Mouse (Mus musculus) limb, embryonic 11.5 days (tissue): ENCODE data around the gene Camsap1. TPM values are rescaled to one million over a fixed set of nuclear protein-coding genes. Genes with fewer than 3 reads are reported as not detected.
A peak's percentile ranks its signal among the peaks of the same experiment; 100 is the strongest.

ENCODE experiments used
- ATAC-seq: fragments of 200-750 bp; cut with Nextera tagmentation; 2 replicates; pipeline ENCODE4 v1.8.0; 2017; ENCODE audit warnings: low read depth; ENCODE audit not compliant: insufficient number of reproducible peaks, low FRiP score, low TSS enrichment
- DNase-seq: peaks from one replicate; pipeline ENCODE4 v3.0.0-alpha.2; 2015; ENCODE audit warnings: low spot score
- H3K27ac ChIP-seq: fragments of 300-500 bp; sonication (generic); replicated peaks from 2 replicates; pipeline ENCODE4 v1.5.1; 2014; ENCODE audit warnings: low read depth, mild to moderate bottlenecking, low read length
- H3K27me3 ChIP-seq: fragments of 300-500 bp; sonication (generic); 2 replicates; pipeline ENCODE4 v1.6.1; 2014; ENCODE audit warnings: mild to moderate bottlenecking, low read length, mixed read lengths; ENCODE audit not compliant: control insufficient read depth, insufficient read depth
- H3K36me3 ChIP-seq: fragments of 300-500 bp; sonication (generic); 2 replicates; pipeline ENCODE4 v1.6.1; 2014; ENCODE audit warnings: mild to moderate bottlenecking, low read length, moderate library complexity, mixed read lengths; ENCODE audit not compliant: control insufficient read depth, insufficient read depth
- H3K4me1 ChIP-seq: fragments of 300-500 bp; sonication (generic); 2 replicates; pipeline ENCODE4 v1.6.1; 2014; ENCODE audit warnings: low read length, mixed read lengths; ENCODE audit not compliant: control insufficient read depth, insufficient read depth
- H3K4me2 ChIP-seq: fragments of 300-500 bp; sonication (generic); 2 replicates; pipeline ENCODE4 v1.6.1; 2014; ENCODE audit warnings: low read depth, mild to moderate bottlenecking, moderate library complexity; ENCODE audit not compliant: severe bottlenecking
- H3K4me3 ChIP-seq: fragments of 300-500 bp; sonication (generic); 2 replicates; pipeline ENCODE4 v1.5.1; 2014; ENCODE audit warnings: low read depth, low read length
- H3K9ac ChIP-seq: fragments of 300-500 bp; sonication (generic); 2 replicates; pipeline ENCODE4 v1.6.1; 2014; ENCODE audit warnings: mild to moderate bottlenecking, low read length
- H3K9me3 ChIP-seq: fragments of 300-500 bp; sonication (generic); 2 replicates; pipeline ENCODE4 v1.6.1; 2016; ENCODE audit warnings: low read length; ENCODE audit not compliant: control insufficient read depth
- WGBS: fragments of 180-500 bp; shearing (Covaris S2); extraction: QIAGEN DNeasy Blood & Tissue Kit; methylation state at CpG from one replicate; pipeline ENCODE4 v1.1.7; 2014; 5-methylcytosine and 5-hydroxymethylcytosine counted together
- polyA plus RNA-seq: library from polyadenylated mRNA; unstranded; fragments of >200 nt; fragmentation: Nextera tagmentation; extraction: Ambion mirVana; gene quantifications from 2 replicates; pipeline ENCODE4 v1.2.1, GENCODE M21; 2014

Camsap1 gene
- polyA plus RNA-seq, 1 experiment from 2014 or later = 29.5 TPM

DNA sequence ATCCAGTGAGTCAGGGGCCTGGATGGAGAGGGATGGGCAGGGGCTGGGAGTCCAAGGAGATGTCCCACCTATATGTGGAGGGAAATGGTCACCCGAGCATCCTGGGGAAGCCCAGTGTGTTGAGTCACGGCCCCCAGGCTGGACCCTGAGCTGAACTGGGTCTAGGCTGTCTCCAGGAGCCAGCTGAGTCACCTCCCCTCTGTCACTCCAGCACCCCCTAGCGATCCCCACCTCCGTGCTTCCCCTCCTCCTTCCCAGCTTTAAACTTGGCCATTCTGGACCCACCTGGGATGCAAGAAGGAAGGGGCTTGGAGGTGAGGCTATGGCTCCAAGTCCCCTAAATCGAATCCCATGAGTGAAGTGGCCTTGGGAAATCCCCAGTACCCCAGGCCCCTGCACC, 94.9 kb downstream of the Camsap1 start:
- ATAC-seq (no peak), DNase-seq (no peak)
- H3K36me3 ChIP-seq = no peaks in the 10 kb centered on the region
- no peaks in the 10 kb centered on the region for H3K9me3 ChIP-seq
- no peaks in the 10 kb centered on the region for H3K4me1 ChIP-seq
- no peak overlapping the region for H3K27ac ChIP-seq
- H3K9ac ChIP-seq = no peak overlapping the region
- no peak overlapping the region for H3K4me3 ChIP-seq
- no peak overlapping the region for H3K4me2 ChIP-seq
- WGBS = 55% methylated on average over 5 of the region's 5 CpGs
- no peaks in the 10 kb centered on the region for H3K27me3 ChIP-seq

DNA sequence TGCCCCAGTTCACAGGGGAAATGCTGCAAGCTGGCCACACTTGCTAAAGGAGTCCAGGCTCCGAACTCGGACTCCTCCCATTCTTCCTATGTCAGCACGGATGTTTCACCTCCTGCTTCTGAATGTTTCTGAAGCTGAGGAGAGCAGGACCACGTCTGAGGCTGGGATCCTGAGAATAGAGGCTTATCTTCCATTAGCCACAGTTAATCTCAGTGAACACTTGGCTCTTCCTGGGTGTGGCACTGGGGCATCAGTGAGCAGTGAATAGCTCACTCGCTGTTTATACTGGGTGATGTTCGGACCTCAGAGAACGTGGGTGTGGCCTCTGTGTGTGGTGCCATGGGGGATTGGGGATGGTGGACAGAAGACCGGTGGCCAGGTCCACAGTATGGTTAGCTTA, 95.9 kb downstream of the Camsap1 start:
- Histone ChIP-seq H3K4me1 (no peaks in the 10 kb centered on the region), H3K9me3 (no peaks in the 10 kb centered on the region), H3K4me2 (no peak overlapping the region), H3K9ac (no peak overlapping the region), H3K27ac (no peak overlapping the region), H3K4me3 (no peak overlapping the region), H3K27me3 (no peaks in the 10 kb centered on the region), H3K36me3 (no peaks in the 10 kb centered on the region)
- ATAC-seq = no peak
- no peak for DNase-seq
- WGBS = 64% methylated on average over 8 of the region's 8 CpGs

DNA sequence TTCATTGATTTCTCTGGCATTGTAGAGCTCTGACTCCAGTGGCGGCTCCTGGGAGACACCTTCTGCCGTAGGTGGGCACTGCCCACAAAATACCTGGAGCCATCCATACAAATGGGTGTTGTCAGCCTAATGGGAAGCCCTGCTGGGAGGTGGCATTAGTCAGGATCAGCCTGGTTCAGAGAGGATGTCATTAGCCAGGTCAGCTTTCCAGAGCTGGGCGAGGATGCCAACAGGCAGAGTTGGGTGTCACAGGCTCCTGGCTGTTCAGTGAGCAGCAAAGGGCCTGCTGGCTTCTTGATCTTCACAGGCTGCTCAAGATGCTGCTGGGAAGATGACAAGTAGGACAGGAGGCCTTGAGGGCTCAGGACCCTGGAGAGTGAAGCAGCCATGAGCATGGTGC, 98.3 kb downstream of the Camsap1 start:
- DNase-seq (no peak), ATAC-seq (no peak)
- no peaks in the 10 kb centered on the region for H3K27me3 ChIP-seq
- H3K9me3 ChIP-seq = no peaks in the 10 kb centered on the region
- no peak overlapping the region for H3K9ac ChIP-seq
- WGBS = 88% methylated on average over 3 of the region's 3 CpGs
- H3K4me2 ChIP-seq = no peak overlapping the region
- no peaks in the 10 kb centered on the region for H3K36me3 ChIP-seq
- no peaks in the 10 kb centered on the region for H3K4me1 ChIP-seq
- no peak overlapping the region for H3K27ac ChIP-seq
- H3K4me3 ChIP-seq = no peak overlapping the region

- Histone ChIP-seq H3K4me3 (no peak overlapping the region), H3K36me3 (no peaks in the 10 kb centered on the region), H3K4me2 (no peak overlapping the region), H3K9ac (no peak overlapping the region), H3K27ac (no peak overlapping the region), H3K9me3 (no peaks in the 10 kb centered on the region), H3K4me1 (no peaks in the 10 kb centered on the region; the same call in 1 of the 2 replicates), H3K27me3 (peaks cover 19% of the 10 kb centered on the region)
- DNase-seq (no peak), ATAC-seq (no peak)
- 30% methylated on average over 1 of the region's 1 CpGs for WGBS
These were observed 100.8 kb downstream of the Camsap1 start for GRCm38 (mm10) chr2:25882276-25882675.

DNA sequence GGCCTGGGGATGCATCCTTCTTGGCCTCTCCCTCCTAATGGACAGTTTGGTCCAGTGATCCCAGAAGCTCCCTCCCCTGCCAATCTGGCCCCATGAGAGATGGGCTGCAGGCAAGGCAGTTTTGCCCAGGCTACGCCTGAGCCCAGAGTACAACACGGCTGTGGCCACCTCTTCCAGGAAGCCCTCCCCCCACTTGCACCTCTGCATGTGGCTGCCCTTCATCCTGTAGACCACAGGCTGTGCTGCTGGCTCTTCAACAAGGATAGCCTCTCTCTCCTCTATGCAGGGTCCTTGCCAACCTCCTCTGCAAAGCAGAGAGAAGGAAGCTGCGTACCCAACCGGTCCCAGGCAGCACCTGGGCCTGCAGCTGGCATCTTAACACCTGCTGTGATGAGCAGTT, 104.0 kb downstream of the Camsap1 start:
- ATAC-seq = no peak

GRCm38 (mm10) chr2:25878516-25878915, 104.6 kb downstream of the Camsap1 start:
- Histone ChIP-seq H3K9ac (no peak overlapping the region), H3K4me3 (no peak overlapping the region)
- 78% methylated on average over 2 of the region's 2 CpGs for WGBS

More for the DNA sequence above, 104.0 kb downstream of the Camsap1 start:
- peaks cover 23% of the 10 kb centered on the region for H3K27me3 ChIP-seq
- no peaks in the 10 kb centered on the region for H3K36me3 ChIP-seq
- H3K4me2 ChIP-seq = no peak overlapping the region
- 61% methylated on average over 4 of the region's 4 CpGs for WGBS
- H3K4me1 ChIP-seq = no peaks in the 10 kb centered on the region; the same call in 1 of the 2 replicates
- no peak overlapping the region for H3K9ac ChIP-seq
- H3K9me3 ChIP-seq = no peaks in the 10 kb centered on the region
- no peak for DNase-seq
- H3K27ac ChIP-seq = no peak overlapping the region
- no peak overlapping the region for H3K4me3 ChIP-seq

DNA sequence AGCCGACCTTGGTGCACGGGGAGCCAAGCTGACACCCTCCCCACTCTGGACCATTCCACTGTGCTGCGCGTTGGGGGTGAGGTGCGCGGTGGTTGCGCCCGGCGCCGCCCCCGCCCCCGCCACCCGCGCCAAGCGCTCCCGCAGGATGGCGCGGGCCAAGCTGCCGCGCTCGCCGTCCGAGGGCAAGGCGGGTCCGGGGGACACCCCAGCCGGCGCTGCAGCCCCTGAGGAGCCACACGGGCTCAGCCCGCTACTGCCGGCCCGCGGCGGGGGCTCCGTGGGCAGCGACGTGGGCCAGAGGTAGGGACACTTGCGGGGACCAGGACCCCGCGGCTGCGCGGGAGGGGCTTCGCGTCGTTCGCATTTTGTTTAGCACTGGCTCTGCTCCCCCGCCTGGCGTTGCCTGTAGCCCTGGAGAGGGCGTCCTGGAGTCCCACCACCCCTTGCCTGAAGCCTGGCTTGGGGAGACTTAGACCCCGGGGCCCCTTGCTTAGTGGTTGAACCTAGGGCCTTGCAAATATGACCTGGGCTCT, 105.3 kb downstream of the Camsap1 start:
- Histone ChIP-seq H3K9me3 (no peaks in the 10 kb centered on the region), H3K4me1 (no peaks in the 10 kb centered on the region; the same call in 1 of the 2 replicates), H3K36me3 (no peaks in the 10 kb centered on the region), H3K4me2 (peak overlapping the region; percentile 64), H3K27ac (no peak overlapping the region), H3K27me3 (peaks cover 23% of the 10 kb centered on the region), H3K9ac (peak overlapping the region; percentile 53; the same call in 1 of the 2 replicates), H3K4me3 (peak overlapping the region; percentile 27)
- DNase-seq = peak; percentile 22
- 3% methylated on average over 48 of the region's 49 CpGs for WGBS
- no peak for ATAC-seq

More at GRCm38 (mm10) chr2:25878516-25878915, 104.6 kb downstream of the Camsap1 start:
- H3K36me3 ChIP-seq = no peaks in the 10 kb centered on the region
- H3K4me2 ChIP-seq = no peak overlapping the region
- H3K27me3 ChIP-seq = peaks cover 23% of the 10 kb centered on the region
- no peak for ATAC-seq
- no peaks in the 10 kb centered on the region for H3K9me3 ChIP-seq
- no peak overlapping the region for H3K27ac ChIP-seq
- no peak for DNase-seq
- no peaks in the 10 kb centered on the region; the same call in 1 of the 2 replicates for H3K4me1 ChIP-seq

- WGBS = 32% methylated on average over 7 of the region's 7 CpGs
- ATAC-seq = no peak
- Histone ChIP-seq H3K4me1 (no peaks in the 10 kb centered on the region; the same call in 1 of the 2 replicates), H3K27me3 (peaks cover 23% of the 10 kb centered on the region), H3K4me3 (peak overlapping the region; percentile 27), H3K27ac (no peak overlapping the region), H3K9me3 (no peaks in the 10 kb centered on the region), H3K4me2 (peak overlapping the region; percentile 64), H3K9ac (no peak overlapping the region), H3K36me3 (no peaks in the 10 kb centered on the region)
- no peak for DNase-seq
These were observed 105.8 kb downstream of the Camsap1 start for GRCm38 (mm10) chr2:25877250-25877735.
